Mouse (Mus musculus): ENCODE data around the gene Abi3bp. TPM values are rescaled to one million over a fixed set of nuclear protein-coding genes. Genes with fewer than 3 reads are reported as not detected.

Gene Abi3bp
- polyA plus RNA-seq, 1 experiment from 2014 or later, result 1.8 TPM

DNA sequence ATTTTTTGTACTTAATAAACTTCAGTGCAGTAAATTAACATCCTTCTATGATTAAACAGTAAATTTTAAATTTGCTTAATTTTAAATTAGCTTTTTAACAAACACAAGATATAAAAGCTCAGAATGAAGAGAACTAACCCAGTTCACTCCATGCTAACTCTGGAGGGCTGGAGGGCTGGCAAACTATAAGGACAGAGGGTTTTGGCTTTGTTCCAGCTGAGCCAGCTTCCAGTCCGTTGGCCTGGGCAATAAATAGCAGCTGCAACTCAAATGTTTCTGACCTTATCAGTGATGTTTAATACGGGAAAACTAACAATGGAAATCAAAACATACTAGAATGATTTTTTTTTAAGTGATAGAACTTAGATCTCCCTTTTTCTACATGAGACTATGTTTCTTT lies 167.6 kb downstream of the Abi3bp start:
- H3K9me3 ChIP-seq, result no peaks in the 10 kb centered on the region
- no peak overlapping the region for H3K4me3 ChIP-seq
- no peak overlapping the region for H3K27ac ChIP-seq (replicated peaks)
- H3K27me3 ChIP-seq (replicated peaks), result no peaks in the 10 kb centered on the region
- H3K9ac ChIP-seq, result no peak overlapping the region
- no peak overlapping the region for H3K4me2 ChIP-seq
- WGBS, result 2% methylated on average over 2 of the region's 2 CpGs
- no peaks in the 10 kb centered on the region for H3K36me3 ChIP-seq
- no peak for ATAC-seq (ENCODE audit: extremely low read depth, insufficient number of reproducible peaks, low FRiP score, low TSS enrichment)
- H3K4me1 ChIP-seq, result peaks cover 9% of the 10 kb centered on the region

DNA sequence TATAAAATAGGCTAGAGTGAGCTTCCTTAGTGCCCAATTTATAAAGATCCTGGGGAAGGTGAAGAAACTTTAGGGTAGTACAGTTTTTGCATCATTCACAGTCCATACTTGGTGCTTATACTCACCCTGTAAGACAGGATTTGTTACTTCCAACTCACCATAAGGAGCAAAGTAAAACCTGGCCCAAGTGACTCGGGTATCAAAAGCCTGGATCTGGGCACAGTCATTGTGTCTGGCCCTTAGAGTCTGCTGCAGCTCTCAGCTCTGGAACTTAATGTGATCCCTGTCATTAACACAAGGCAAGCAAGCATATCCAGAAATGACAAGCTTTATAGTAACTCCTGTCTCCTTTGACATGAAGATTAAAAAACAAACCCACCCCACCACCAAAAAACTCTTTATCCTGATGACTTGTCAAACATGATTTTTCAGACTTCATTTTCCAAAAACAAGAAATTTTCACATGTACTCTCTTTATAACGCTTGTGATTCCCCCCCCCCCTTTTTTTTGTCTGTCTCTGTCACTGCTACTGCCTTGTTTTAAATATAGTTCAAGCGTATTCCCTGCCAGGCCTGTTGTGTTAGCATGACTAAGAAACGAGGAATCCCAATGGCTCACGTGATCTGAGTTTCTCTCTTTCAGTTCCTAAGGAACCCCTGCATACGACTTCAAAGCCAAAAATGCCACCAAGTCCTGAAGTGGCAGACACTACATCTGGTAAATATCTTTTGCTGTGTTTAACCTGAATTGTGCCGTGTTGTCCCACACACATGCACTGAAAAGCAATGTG lies 168.9 kb downstream of the Abi3bp start:
- WGBS, result 28% methylated on average over 7 of the region's 7 CpGs
- H3K27me3 ChIP-seq (replicated peaks), result no peaks in the 10 kb centered on the region
- peaks cover 9% of the 10 kb centered on the region for H3K4me1 ChIP-seq
- H3K4me3 ChIP-seq, result no peak overlapping the region
- peak overlapping the region; percentile 83 for H3K27ac ChIP-seq (replicated peaks)
- peak overlapping the region; percentile 25; the same call in 1 of the 2 replicates for H3K4me2 ChIP-seq
- 0 out of 2 replicates have a peak overlapping the region, but pooled peaks have one; percentile 24 for H3K9ac ChIP-seq
- no peaks in the 10 kb centered on the region for H3K36me3 ChIP-seq
- ATAC-seq (ENCODE audit: extremely low read depth, insufficient number of reproducible peaks, low FRiP score, low TSS enrichment), result no peak
- no peaks in the 10 kb centered on the region for H3K9me3 ChIP-seq

DNA sequence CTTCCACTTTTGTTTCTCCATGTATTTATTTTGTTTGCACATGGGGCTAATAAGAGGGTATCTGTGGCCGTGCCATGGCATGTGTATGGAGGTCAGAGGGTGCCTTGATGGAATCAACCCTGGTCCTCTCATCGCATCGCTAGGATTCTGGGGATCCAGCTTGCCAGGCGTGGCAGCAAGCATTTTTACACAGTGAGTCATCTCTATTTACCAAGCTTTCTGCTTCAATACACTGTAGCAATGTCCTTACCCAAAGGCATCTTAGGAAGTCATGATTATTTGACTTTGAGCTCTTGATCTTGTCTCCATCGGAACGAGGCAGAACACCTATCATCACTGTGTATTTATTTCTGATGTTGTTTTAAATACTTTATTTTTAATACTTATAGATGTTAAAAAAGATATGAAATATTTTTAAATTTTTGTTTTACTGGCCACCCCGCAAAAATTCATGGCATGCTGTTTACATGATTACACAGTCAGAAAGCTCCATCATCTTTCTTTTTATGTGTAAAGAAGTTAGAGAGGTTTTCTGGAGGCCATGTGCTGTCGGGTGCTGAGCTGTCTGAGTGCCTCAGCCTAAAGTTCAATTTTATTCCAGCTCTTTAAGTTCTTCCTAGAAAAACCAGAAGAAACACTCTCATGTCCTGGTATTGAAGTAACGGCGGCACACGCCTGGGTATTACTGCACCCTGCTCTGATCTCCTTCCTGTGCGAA lies 177.7 kb downstream of the Abi3bp start:
- no peak for ATAC-seq (ENCODE audit: extremely low read depth, insufficient number of reproducible peaks, low FRiP score, low TSS enrichment)
- WGBS, result 79% methylated on average over 12 of the region's 12 CpGs
- no peak overlapping the region for H3K4me2 ChIP-seq
- H3K4me3 ChIP-seq, result no peak overlapping the region
- H3K36me3 ChIP-seq, result no peaks in the 10 kb centered on the region
- H3K9ac ChIP-seq, result no peak overlapping the region
- H3K9me3 ChIP-seq, result no peaks in the 10 kb centered on the region
- no peaks in the 10 kb centered on the region for H3K27me3 ChIP-seq (replicated peaks)
- no peak overlapping the region for H3K27ac ChIP-seq (replicated peaks)
- H3K4me1 ChIP-seq, result no peaks in the 10 kb centered on the region

GRCm38 (mm10) chr16:56658866-56659265 lies 181.2 kb downstream of the Abi3bp start:
- no peak for ATAC-seq (ENCODE audit: extremely low read depth, insufficient number of reproducible peaks, low FRiP score, low TSS enrichment)
- Histone ChIP-seq H3K4me1 (no peaks in the 10 kb centered on the region), H3K4me3 (no peak overlapping the region), H3K9me3 (no peaks in the 10 kb centered on the region), H3K27me3 (replicated peaks) (no peaks in the 10 kb centered on the region), H3K36me3 (no peaks in the 10 kb centered on the region), H3K4me2 (no peak overlapping the region), H3K9ac (no peak overlapping the region), H3K27ac (replicated peaks) (no peak overlapping the region)

DNA sequence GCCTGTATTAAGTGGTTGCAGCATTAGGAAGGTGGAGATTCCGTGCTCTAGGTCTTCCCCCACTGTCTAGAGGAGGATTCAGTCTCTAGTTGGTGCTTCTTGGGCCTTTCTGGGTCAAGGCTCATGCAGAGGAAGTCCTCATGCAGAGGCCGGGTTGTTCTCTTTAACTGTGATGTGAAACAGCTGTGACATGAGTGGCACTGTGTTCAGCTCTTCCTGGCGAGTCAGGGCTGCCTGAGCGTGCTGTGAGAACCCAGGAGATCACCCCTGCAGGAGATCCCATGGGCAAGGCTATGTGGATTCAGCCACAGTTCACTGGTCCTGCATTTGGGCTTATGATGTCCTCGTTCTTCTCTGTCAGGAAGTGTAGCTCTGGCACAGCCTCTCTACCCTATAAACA lies 191.8 kb downstream of the Abi3bp start:
- no peak overlapping the region for H3K9ac ChIP-seq
- no peaks in the 10 kb centered on the region for H3K36me3 ChIP-seq
- no peak overlapping the region for H3K4me3 ChIP-seq
- no peaks in the 10 kb centered on the region for H3K4me1 ChIP-seq
- no peaks in the 10 kb centered on the region for H3K27me3 ChIP-seq (replicated peaks)
- no peak for ATAC-seq (ENCODE audit: extremely low read depth, insufficient number of reproducible peaks, low FRiP score, low TSS enrichment)
- 78% methylated on average over 5 of the region's 5 CpGs for WGBS
- no peaks in the 10 kb centered on the region for H3K9me3 ChIP-seq
- no peak overlapping the region for H3K27ac ChIP-seq (replicated peaks)
- H3K4me2 ChIP-seq, result no peak overlapping the region

DNA sequence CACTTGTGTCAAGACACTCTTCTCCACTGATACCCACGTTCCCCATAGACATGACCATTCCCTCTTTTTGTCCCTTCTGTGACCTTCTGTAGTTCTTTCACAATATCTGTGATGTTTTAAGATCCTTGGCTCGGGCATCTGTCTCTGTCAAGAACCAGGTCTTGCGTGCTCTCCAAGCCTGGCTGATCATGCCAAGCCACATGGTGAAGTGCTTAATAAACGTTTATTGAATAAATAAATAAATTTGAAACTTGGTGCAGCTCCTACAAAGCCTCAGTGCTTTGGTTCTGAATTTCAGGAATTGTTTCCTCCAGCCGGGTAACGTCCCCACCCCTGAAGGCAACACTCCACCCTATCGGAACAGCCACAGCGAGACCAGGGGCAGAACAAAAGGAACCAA lies 193.3 kb downstream of the Abi3bp start:
- 80% methylated on average over 8 of the region's 8 CpGs for WGBS
- no peak overlapping the region for H3K27ac ChIP-seq (replicated peaks)
- H3K27me3 ChIP-seq (replicated peaks), result no peaks in the 10 kb centered on the region
- no peaks in the 10 kb centered on the region for H3K9me3 ChIP-seq
- ATAC-seq (ENCODE audit: extremely low read depth, insufficient number of reproducible peaks, low FRiP score, low TSS enrichment), result no peak
- no peak overlapping the region for H3K4me3 ChIP-seq
- no peak overlapping the region for H3K9ac ChIP-seq
- no peaks in the 10 kb centered on the region for H3K36me3 ChIP-seq
- no peaks in the 10 kb centered on the region for H3K4me1 ChIP-seq
- no peak overlapping the region for H3K4me2 ChIP-seq

DNA sequence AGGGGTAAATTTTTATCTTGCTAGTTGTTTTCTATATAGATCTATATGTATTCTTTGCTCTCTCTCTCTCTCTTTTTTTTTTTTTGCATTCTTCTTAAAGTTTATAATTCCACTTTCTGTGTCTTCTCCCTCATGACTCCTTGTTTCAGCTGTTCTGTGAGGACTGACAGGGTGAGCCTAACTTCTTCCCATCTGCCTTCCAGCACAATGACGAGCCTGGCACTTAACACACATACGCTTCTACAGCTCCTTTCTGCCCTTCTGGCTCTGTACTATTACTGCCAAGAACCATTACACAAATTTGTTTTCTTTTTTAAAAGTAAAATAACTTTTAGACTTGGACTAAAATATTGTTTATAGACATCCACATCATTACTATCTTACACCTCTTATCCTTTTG lies 195.7 kb downstream of the Abi3bp start:
- Histone ChIP-seq H3K36me3 (no peaks in the 10 kb centered on the region), H3K9me3 (no peaks in the 10 kb centered on the region), H3K27ac (replicated peaks) (no peak overlapping the region), H3K27me3 (replicated peaks) (no peaks in the 10 kb centered on the region), H3K4me2 (no peak overlapping the region), H3K4me3 (no peak overlapping the region), H3K4me1 (no peaks in the 10 kb centered on the region), H3K9ac (no peak overlapping the region)
- 76% methylated on average over 2 of the region's 2 CpGs for WGBS
- no peak for ATAC-seq (ENCODE audit: extremely low read depth, insufficient number of reproducible peaks, low FRiP score, low TSS enrichment)

- Histone ChIP-seq H3K4me1 (no peaks in the 10 kb centered on the region), H3K4me2 (no peak overlapping the region), H3K9me3 (no peaks in the 10 kb centered on the region), H3K36me3 (no peaks in the 10 kb centered on the region), H3K9ac (no peak overlapping the region), H3K27ac (replicated peaks) (no peak overlapping the region), H3K4me3 (no peak overlapping the region), H3K27me3 (replicated peaks) (no peaks in the 10 kb centered on the region)
- no peak for ATAC-seq (ENCODE audit: extremely low read depth, insufficient number of reproducible peaks, low FRiP score, low TSS enrichment)
- 55% methylated on average over 4 of the region's 4 CpGs for WGBS
Measured at GRCm38 (mm10) chr16:56677146-56677545, 199.5 kb downstream of the Abi3bp start.

GRCm38 (mm10) chr16:56681010-56681645 lies 203.4 kb downstream of the Abi3bp start:
- Histone ChIP-seq H3K27ac (replicated peaks) (no peak overlapping the region), H3K9me3 (no peaks in the 10 kb centered on the region), H3K27me3 (replicated peaks) (no peaks in the 10 kb centered on the region), H3K4me3 (no peak overlapping the region), H3K4me1 (no peaks in the 10 kb centered on the region), H3K4me2 (no peak overlapping the region), H3K9ac (no peak overlapping the region), H3K36me3 (peaks cover 24% of the 10 kb centered on the region)
- WGBS, result 79% methylated on average over 8 of the region's 8 CpGs
- no peak for ATAC-seq (ENCODE audit: extremely low read depth, insufficient number of reproducible peaks, low FRiP score, low TSS enrichment)

DNA sequence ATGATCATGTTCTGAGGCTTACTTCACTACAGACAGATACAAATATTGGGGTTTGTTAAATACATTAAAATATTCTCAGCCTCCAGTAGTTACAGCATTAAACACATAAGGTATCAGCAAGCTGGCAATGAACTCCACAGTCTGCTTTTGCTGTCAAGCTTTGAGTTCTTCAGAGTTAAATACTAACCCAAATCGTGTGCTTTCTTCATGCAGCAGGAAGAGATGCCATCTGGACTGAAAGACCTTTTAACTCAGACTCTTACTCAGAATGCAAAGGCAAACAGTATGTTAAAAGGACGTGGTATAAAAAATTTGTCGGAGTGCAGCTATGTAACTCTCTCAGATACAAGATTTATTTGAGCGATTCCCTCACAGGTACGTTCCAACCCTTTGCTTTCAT lies 209.1 kb downstream of the Abi3bp start:
- no peaks in the 10 kb centered on the region for H3K9me3 ChIP-seq
- no peak overlapping the region for H3K27ac ChIP-seq (replicated peaks)
- ATAC-seq (ENCODE audit: extremely low read depth, insufficient number of reproducible peaks, low FRiP score, low TSS enrichment), result no peak
- 89% methylated on average over 5 of the region's 5 CpGs for WGBS
- H3K4me2 ChIP-seq, result no peak overlapping the region
- H3K27me3 ChIP-seq (replicated peaks), result no peaks in the 10 kb centered on the region
- no peak overlapping the region for H3K4me3 ChIP-seq
- no peaks in the 10 kb centered on the region for H3K4me1 ChIP-seq
- peaks cover 66% of the 10 kb centered on the region for H3K36me3 ChIP-seq
- no peak overlapping the region for H3K9ac ChIP-seq

DNA sequence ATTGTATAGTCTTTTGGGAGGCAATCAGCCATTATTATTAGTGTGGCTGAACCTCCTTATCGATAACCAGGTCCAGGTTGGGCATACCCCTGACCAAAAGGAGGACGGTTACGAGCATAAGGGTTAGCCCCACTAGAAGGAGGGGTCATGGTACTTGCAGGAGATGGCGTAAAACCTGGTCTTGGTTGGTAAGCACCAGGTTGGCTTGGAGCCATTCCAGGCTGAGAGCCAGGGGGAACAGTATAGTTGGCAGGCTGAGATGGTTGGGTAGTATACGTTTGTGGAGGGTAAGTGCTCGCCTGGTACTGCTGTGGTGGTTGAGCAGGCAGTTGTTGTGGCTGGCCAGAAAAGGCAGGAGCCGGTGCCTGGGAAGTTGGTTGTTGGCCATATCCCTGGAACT lies 213.0 kb downstream of the Abi3bp start:
- 92% methylated on average over 7 of the region's 7 CpGs for WGBS
- Histone ChIP-seq H3K9me3 (no peaks in the 10 kb centered on the region), H3K27ac (replicated peaks) (no peak overlapping the region), H3K4me2 (no peak overlapping the region), H3K36me3 (peaks cover 74% of the 10 kb centered on the region), H3K4me3 (no peak overlapping the region), H3K9ac (no peak overlapping the region), H3K4me1 (no peaks in the 10 kb centered on the region), H3K27me3 (replicated peaks) (no peaks in the 10 kb centered on the region)
- no peak for ATAC-seq (ENCODE audit: extremely low read depth, insufficient number of reproducible peaks, low FRiP score, low TSS enrichment)

Data from heart, embryonic 13.5 days (tissue).